In the genomic region with DNA sequence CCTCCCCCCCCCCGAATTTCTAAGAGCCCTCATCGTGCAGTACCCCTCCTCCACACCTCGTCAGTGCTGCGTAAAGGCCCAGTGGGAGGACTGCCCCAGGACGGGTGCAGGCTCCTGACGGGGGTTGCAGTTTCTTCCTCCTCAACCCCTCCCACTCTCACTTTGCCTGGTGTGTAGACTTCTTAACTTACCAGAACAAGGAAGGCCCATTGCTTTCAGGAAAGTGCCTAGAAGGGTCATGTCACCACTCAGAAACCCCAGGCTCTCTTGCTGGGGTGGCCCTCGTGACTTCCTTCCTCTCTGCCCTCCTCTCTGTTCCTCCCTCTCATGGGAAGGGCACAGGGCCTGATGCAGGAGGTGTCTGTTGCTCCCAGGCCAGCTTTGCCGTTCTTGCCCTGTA, we compare ENCODE assay signal across 9 mouse cellular contexts. TPM values are rescaled to one million over a fixed set of nuclear protein-coding genes. Genes with fewer than 3 reads are reported as not detected.
DNase-seq lines count a peak whose midpoint lies in the region; ATAC-seq and TF ChIP-seq lines count a peak whose summit lies in the region.
"Had no signal": no experiment of that assay in that cellular context is flagged by ENCODE, and none has a peak within 500 bp of the region (broad histone marks: within the 10 kb centered on the region; RNA-seq: fewer than 3 reads in every experiment).

No protein-coding gene starts in this region.

- H3K9ac ChIP-seq in forebrain, embryonic 12.5 days = peak overlapping the region; percentile 22; the same call in 1 of the 2 replicates
- no peak overlapping the region for H3K9ac ChIP-seq in lung, postnatal 0 days (replicated peaks; ENCODE audit: low read depth)
- 0 out of 2 replicates have a peak overlapping the region, but pooled peaks have one; percentile 8 for H3K9ac ChIP-seq in neural tube, embryonic 15.5 days (replicated peaks)

- TF ChIP-seq POLR2A in lung, adult 2 months (IDR thresholded peaks at IDR 0.05; ENCODE audit: borderline replicate concordance, extremely low read depth, low read depth, low read length) = no peak

- ATAC-seq in forebrain, embryonic 12.5 days (ENCODE audit: low FRiP score) = 0 out of 2 replicates have a peak, but pooled peaks have one; percentile 21
- peak; percentile 55 for ATAC-seq in lung, postnatal 0 days
- no peak; the same call in 1 of the 2 replicates for ATAC-seq in neural tube, embryonic 15.5 days (ENCODE audit: low FRiP score)

- peaks cover 54% of the 10 kb centered on the region for H3K36me3 ChIP-seq in forebrain, embryonic 12.5 days (replicated peaks)
- no peaks in the 10 kb centered on the region for H3K36me3 ChIP-seq in lung, postnatal 0 days (ENCODE audit: insufficient read depth, low read length)
- H3K36me3 ChIP-seq in neural tube, embryonic 15.5 days = no peaks in the 10 kb centered on the region

- 44% methylated on average over 8 of the region's 8 CpGs for WGBS in lung, adult 2 months
- WGBS in forebrain, embryonic 12.5 days = 3% methylated on average over 8 of the region's 8 CpGs
- WGBS in lung, postnatal 0 days = 39% methylated on average over 8 of the region's 8 CpGs
- 16% methylated on average over 8 of the region's 8 CpGs for WGBS in neural tube, embryonic 15.5 days

- no peak for TF ChIP-seq CTCF in lung, adult 2 months (IDR thresholded peaks at IDR 0.05; ENCODE audit: insufficient read depth, low read length)
- no peak for TF ChIP-seq CTCF in lung, postnatal 0 days (IDR thresholded peaks at IDR 0.05)

- peak overlapping the region; percentile 82 for H3K27ac ChIP-seq in forebrain, embryonic 12.5 days
- no peak overlapping the region for H3K27ac ChIP-seq in lung, postnatal 0 days (ENCODE audit: low read length)
- H3K27ac ChIP-seq in neural tube, embryonic 15.5 days (replicated peaks) = no peak overlapping the region
- H3K27ac ChIP-seq: kidney, postnatal 0 days had no signal

- peak; percentile 67 to 69 for DNase-seq in lung, adult 18-20 months
- no peak for DNase-seq in lung, adult 2 months
- peak; percentile 72 for DNase-seq in lung, postnatal 0 days (ENCODE audit: low spot score)
- DNase-seq in left cerebral cortex, postnatal 4 days = no peak
- DNase-seq in cerebellum, adult 9-11 months = no peak
- no peak for DNase-seq in left cerebral cortex, adult 9 months (ENCODE audit: low spot score in 2 of 2)

- no peak for TF ChIP-seq EP300 in lung, postnatal 0 days (IDR thresholded peaks at IDR 0.05)

- intact Hi-C loops in left cerebral cortex, postnatal 4 days (cut with DNase I) = no loop called here

- H3K4me2 ChIP-seq in forebrain, embryonic 12.5 days = peak overlapping the region; percentile 41
- H3K4me2 ChIP-seq in lung, postnatal 0 days (replicated peaks; ENCODE audit: low read depth, low read length) = no peak overlapping the region
- H3K4me2 ChIP-seq in neural tube, embryonic 15.5 days = peak overlapping the region; percentile 34

- no peak overlapping the region for H3K4me3 ChIP-seq in lung, adult 2 months (replicated peaks; ENCODE audit: extremely low read depth, low read depth, low read length)
- H3K4me3 ChIP-seq in forebrain, embryonic 12.5 days (replicated peaks) = peak overlapping the region; percentile 10; the same call in 1 of the 2 replicates
- no peak overlapping the region for H3K4me3 ChIP-seq in lung, postnatal 0 days (ENCODE audit: low read depth, low read length)
- H3K4me3 ChIP-seq in neural tube, embryonic 15.5 days (replicated peaks) = no peak overlapping the region

- peaks cover 34% of the 10 kb centered on the region for H3K27me3 ChIP-seq in forebrain, embryonic 12.5 days
- H3K27me3 ChIP-seq in lung, postnatal 0 days (replicated peaks; ENCODE audit: insufficient read depth, low read length) = no peaks in the 10 kb centered on the region
- 0 out of 2 replicates have a peak, but pooled peaks cover 3% of the 10 kb centered on the region for H3K27me3 ChIP-seq in neural tube, embryonic 15.5 days (replicated peaks)

- H3K4me1 ChIP-seq in lung, adult 2 months (ENCODE audit: control insufficient read depth, insufficient read depth, low read length) = peaks cover 22% of the 10 kb centered on the region
- peaks cover 100% of the 10 kb centered on the region for H3K4me1 ChIP-seq in forebrain, embryonic 12.5 days
- H3K4me1 ChIP-seq in lung, postnatal 0 days (ENCODE audit: insufficient read depth, low read depth, low read length) = peaks cover 15% of the 10 kb centered on the region; the same call in 1 of the 2 replicates
- H3K4me1 ChIP-seq in neural tube, embryonic 15.5 days = peaks cover 81% of the 10 kb centered on the region

- no peaks in the 10 kb centered on the region for H3K9me3 ChIP-seq in forebrain, embryonic 12.5 days
- no peaks in the 10 kb centered on the region for H3K9me3 ChIP-seq in lung, postnatal 0 days (ENCODE audit: low read length)
- H3K9me3 ChIP-seq in neural tube, embryonic 15.5 days (replicated peaks) = no peaks in the 10 kb centered on the region

RNA-seq across cellular contexts. Expression of a gene that starts 13.6 kb away (rescaled TPM):
- polyA plus RNA-seq in lung, adult 2 months (2012; rRNA removed) = 55.1 and 59.1 TPM in 2 replicates
- 55.6 and 56.2 TPM in 2 replicates for polyA plus RNA-seq in forebrain, embryonic 12.5 days (2016; fragmentation: Nextera tagmentation; extraction: Ambion mirVana)
- polyA plus RNA-seq in lung, postnatal 0 days (2015; fragmentation: Nextera tagmentation; extraction: Ambion mirVana) = 16.2 and 16.3 TPM in 2 replicates
- 20.5 and 24.2 TPM in 2 replicates for polyA plus RNA-seq in neural tube, embryonic 15.5 days (2015; fragmentation: Nextera tagmentation; extraction: Ambion mirVana)
- 100 to 1,000 TPM; 102 to 112 TPM for total RNA-seq in left cerebral cortex, postnatal 4 days (2021)

Comparison
In these comparisons a context has a peak if more than half of its experiments do, and no peak if none do; other contexts are left out.
1. DNase-seq: peak in lung, adult 18-20 months (2 of 2) and lung, postnatal 0 days (single experiment); none in lung, adult 2 months (single experiment), left cerebral cortex, postnatal 4 days (single experiment), cerebellum, adult 9-11 months (single experiment) and left cerebral cortex, adult 9 months (0 of 2).